Mouse (Mus musculus): ENCODE measurements at regions not wholly inside any gene's neighbourhood (a gene's known extent, or its start where the extent isn't known, plus 50 kb on each side); places are given as distances from the start of the nearest gene placed in this dataset.

DNA sequence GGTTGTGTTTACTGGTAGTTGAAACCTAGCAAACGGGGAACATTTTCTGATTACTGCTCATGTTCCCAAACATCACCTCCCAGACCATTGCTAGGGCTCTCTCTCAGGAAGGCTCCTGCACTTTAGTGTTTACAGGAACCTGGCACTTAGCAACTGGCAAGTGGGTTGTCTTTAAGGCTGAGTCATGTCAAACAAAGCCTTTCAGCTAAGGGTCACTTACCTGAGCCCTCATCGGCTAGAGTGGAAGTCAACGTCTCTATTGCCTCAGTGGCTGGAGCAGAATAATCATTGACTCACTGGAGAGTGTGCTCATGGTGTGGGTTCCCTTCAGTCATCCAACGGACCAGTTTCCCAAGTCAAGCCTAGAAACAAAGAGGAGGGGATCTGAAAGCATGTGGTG lies 101.0 kb downstream of the Tomm20 start:
- TF ChIP-seq MEF2A (IDR thresholded peaks at IDR 0.05; ENCODE audit: extremely low read depth, insufficient replicate concordance, low read depth, low read length, poor library complexity, severe bottlenecking) = no peak
- no peak for TF ChIP-seq SMC3 (IDR thresholded peaks at IDR 0.05; ENCODE audit: low read depth, low read length)
- TF ChIP-seq POLR2A (IDR thresholded peaks at IDR 0.05; ENCODE audit: control insufficient read depth in 1 of 2, insufficient read depth in 1 of 2, low read depth in 1 of 2, low read length in 2 of 2, poor library complexity in 1 of 2) = no peak
- TF ChIP-seq POLR2AphosphoS2 (IDR thresholded peaks at IDR 0.05; ENCODE audit: low read length) = no peak
- TF ChIP-seq UBTF (IDR thresholded peaks at IDR 0.05; ENCODE audit: borderline replicate concordance, insufficient read depth, low read depth, low read length) = no peak
- no peak for TF ChIP-seq EP300 (IDR thresholded peaks at IDR 0.05; ENCODE audit: low read depth in 1 of 2, low read length in 2 of 2)
- TF ChIP-seq GABPA (IDR thresholded peaks at IDR 0.05; ENCODE audit: low read depth, low read length) = no peak
- no peak for TF ChIP-seq CTCF (IDR thresholded peaks at IDR 0.05 in 2 of 3, conservative IDR thresholded peaks at IDR 0.05 in 1 of 3; ENCODE audit: control insufficient read depth in 1 of 3, insufficient read depth in 1 of 3, low read depth in 2 of 3, low read length in 3 of 3, poor library complexity in 1 of 3, severe bottlenecking in 1 of 3)
- TF ChIP-seq CHD2 (IDR thresholded peaks at IDR 0.05; ENCODE audit: low read length) = no peak
- no peak for TF ChIP-seq TBP (IDR thresholded peaks at IDR 0.05; ENCODE audit: low read depth, low read length)
- TF ChIP-seq KAT2A (conservative IDR thresholded peaks at IDR 0.05; ENCODE audit: low read depth, low read length) = no peak
- no peak for TF ChIP-seq E2F4 (IDR thresholded peaks at IDR 0.05; ENCODE audit: borderline replicate concordance, low read depth, low read length)
- TF ChIP-seq ZC3H11A (IDR thresholded peaks at IDR 0.05; ENCODE audit: low read depth, low read length) = no peak
- TF ChIP-seq TCF12 (IDR thresholded peaks at IDR 0.05; ENCODE audit: low read depth, low read length) = no peak
